Mouse (Mus musculus): ENCODE measurements around the gene Gpr160. TPM values are rescaled to one million over a fixed set of nuclear protein-coding genes. Genes with fewer than 3 reads are reported as not detected.

The Gpr160 gene
- polyA plus RNA-seq, 1 experiment from 2014 or later, result 5.5 TPM

DNA sequence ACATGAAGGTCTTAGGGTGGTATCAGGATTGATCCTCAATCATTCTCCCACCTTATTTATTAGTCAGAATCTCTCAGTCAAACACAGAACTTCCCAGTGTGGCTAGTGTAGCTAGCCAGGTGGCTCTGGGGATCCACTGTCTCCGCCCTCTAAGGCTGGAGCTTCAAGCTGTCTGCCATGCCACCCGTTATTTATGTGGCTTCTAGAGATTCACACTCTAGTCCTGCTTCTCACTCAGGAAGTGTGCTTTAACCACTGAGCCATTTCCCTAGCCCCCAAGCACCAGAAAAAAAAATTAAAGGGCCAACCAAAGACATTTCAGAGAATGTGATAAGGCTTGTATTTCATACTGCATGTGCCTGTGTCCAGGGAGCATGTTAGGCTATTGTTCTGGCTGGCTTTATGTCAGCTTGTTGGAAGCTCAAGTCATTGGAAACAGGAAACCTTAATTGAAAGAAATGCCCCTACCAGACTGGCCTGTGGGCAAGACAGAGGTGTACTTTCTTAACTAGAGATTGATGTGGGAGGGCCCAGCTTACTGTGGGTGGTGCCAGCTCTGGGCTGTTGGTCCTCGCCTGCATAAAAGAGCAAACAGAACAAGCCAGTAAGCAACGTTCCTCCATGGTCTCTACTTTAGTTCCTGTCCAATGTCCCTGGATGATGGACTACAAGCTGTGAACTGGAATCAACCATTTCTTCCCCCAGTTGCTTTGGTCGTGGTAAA is 8.1 kb downstream of the Gpr160 start:
- Histone ChIP-seq H3K4me2 (replicated peaks; ENCODE audit: low read depth, low read length) (no peak overlapping the region), H3K9me3 (ENCODE audit: low read length) (no peaks in the 10 kb centered on the region), H3K4me3 (ENCODE audit: low read depth, low read length) (no peak overlapping the region), H3K27ac (ENCODE audit: low read length) (no peak overlapping the region), H3K36me3 (ENCODE audit: insufficient read depth, low read length) (no peaks in the 10 kb centered on the region), H3K9ac (replicated peaks; ENCODE audit: low read depth) (no peak overlapping the region), H3K4me1 (ENCODE audit: insufficient read depth, low read depth, low read length) (no peaks in the 10 kb centered on the region), H3K27me3 (replicated peaks; ENCODE audit: insufficient read depth, low read length) (no peaks in the 10 kb centered on the region)
- TF ChIP-seq CTCF (IDR thresholded peaks at IDR 0.05) (no peak), EP300 (IDR thresholded peaks at IDR 0.05) (no peak)
- ATAC-seq (no peak), DNase-seq (ENCODE audit: low spot score) (no peak)
- 62% methylated on average over 5 of the region's 5 CpGs for WGBS

DNA sequence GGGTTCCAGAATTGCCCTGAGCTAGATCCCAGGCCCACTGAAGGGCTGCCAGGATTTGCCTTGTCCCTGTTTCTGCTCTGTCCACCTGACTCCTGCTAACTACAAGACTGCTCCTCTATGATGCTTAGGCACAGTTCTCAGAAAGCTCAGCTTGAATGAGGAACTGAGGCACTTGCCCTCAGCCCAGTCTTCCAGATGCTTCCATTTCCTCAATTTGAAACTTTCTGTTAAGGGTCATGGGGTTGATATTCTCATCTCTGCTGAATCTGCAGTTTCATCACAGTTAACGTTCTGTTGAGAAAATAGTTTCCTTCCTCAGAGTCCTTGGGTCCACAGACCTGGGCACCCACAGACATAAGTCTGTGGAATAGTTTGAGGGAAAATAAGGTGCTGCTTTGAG is 8.9 kb downstream of the Gpr160 start:
- TF ChIP-seq EP300 (IDR thresholded peaks at IDR 0.05), result no peak
- TF ChIP-seq CTCF (IDR thresholded peaks at IDR 0.05), result no peak
- Histone ChIP-seq H3K4me3 (ENCODE audit: low read depth, low read length) (no peak overlapping the region), H3K27ac (ENCODE audit: low read length) (no peak overlapping the region), H3K4me1 (ENCODE audit: insufficient read depth, low read depth, low read length) (no peaks in the 10 kb centered on the region), H3K27me3 (replicated peaks; ENCODE audit: insufficient read depth, low read length) (no peaks in the 10 kb centered on the region), H3K36me3 (ENCODE audit: insufficient read depth, low read length) (no peaks in the 10 kb centered on the region), H3K4me2 (replicated peaks; ENCODE audit: low read depth, low read length) (no peak overlapping the region), H3K9ac (replicated peaks; ENCODE audit: low read depth) (no peak overlapping the region), H3K9me3 (ENCODE audit: low read length) (no peaks in the 10 kb centered on the region)
- DNase-seq (ENCODE audit: low spot score) (peak; percentile 51), ATAC-seq (no peak)
- WGBS, result 63% methylated on average over 1 of the region's 1 CpGs

GRCm38 (mm10) chr3:30868176-30868575 is 12.4 kb downstream of the Gpr160 start:
- Histone ChIP-seq H3K27me3 (replicated peaks; ENCODE audit: insufficient read depth, low read length) (no peaks in the 10 kb centered on the region), H3K36me3 (ENCODE audit: insufficient read depth, low read length) (no peaks in the 10 kb centered on the region), H3K4me3 (ENCODE audit: low read depth, low read length) (no peak overlapping the region), H3K9me3 (ENCODE audit: low read length) (no peaks in the 10 kb centered on the region), H3K4me1 (ENCODE audit: insufficient read depth, low read depth, low read length) (no peaks in the 10 kb centered on the region), H3K9ac (replicated peaks; ENCODE audit: low read depth) (no peak overlapping the region), H3K4me2 (replicated peaks; ENCODE audit: low read depth, low read length) (no peak overlapping the region), H3K27ac (ENCODE audit: low read length) (no peak overlapping the region)
- WGBS, result 53% methylated on average over 5 of the region's 5 CpGs
- TF ChIP-seq EP300 (IDR thresholded peaks at IDR 0.05) (no peak), CTCF (IDR thresholded peaks at IDR 0.05) (no peak)
- DNase-seq (ENCODE audit: low spot score) (no peak), ATAC-seq (no peak)

- 70% methylated on average over 5 of the region's 5 CpGs for WGBS
- ATAC-seq, result no peak
- H3K36me3 ChIP-seq (ENCODE audit: insufficient read depth, low read length), result no peaks in the 10 kb centered on the region
- H3K9me3 ChIP-seq (ENCODE audit: low read length), result no peaks in the 10 kb centered on the region
- H3K4me1 ChIP-seq (ENCODE audit: insufficient read depth, low read depth, low read length), result no peaks in the 10 kb centered on the region
- H3K9ac ChIP-seq (replicated peaks; ENCODE audit: low read depth), result no peak overlapping the region
- no peak for DNase-seq (ENCODE audit: low spot score)
- H3K27me3 ChIP-seq (replicated peaks; ENCODE audit: insufficient read depth, low read length), result no peaks in the 10 kb centered on the region
- no peak overlapping the region for H3K4me2 ChIP-seq (replicated peaks; ENCODE audit: low read depth, low read length)
- H3K4me3 ChIP-seq (ENCODE audit: low read depth, low read length), result no peak overlapping the region
- no peak overlapping the region for H3K27ac ChIP-seq (ENCODE audit: low read length)
- TF ChIP-seq EP300 (IDR thresholded peaks at IDR 0.05) (no peak), CTCF (IDR thresholded peaks at IDR 0.05) (no peak)
Observed at GRCm38 (mm10) chr3:30868625-30869024, 12.9 kb downstream of the Gpr160 start.

DNA sequence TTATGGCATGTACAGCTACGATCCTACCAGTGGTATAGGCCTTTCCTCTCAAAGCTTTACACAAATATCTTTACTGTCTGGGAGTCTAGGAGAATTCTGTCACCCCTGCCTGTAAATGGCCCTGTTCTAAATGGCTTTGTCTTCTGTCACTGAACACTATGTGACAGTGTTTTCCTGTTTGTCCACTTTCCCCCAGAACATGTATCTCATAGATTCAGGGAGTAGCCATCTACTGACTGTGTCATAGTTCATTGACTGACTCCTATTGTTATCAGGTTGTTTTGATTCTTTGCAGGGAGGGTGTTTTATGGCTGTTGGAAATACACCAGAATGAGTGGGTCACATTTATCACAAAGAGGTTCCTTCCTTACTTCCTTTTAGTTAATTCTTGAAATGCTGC is 14.2 kb downstream of the Gpr160 start:
- TF ChIP-seq CTCF (IDR thresholded peaks at IDR 0.05), result no peak
- no peak for TF ChIP-seq EP300 (IDR thresholded peaks at IDR 0.05)
- H3K4me3 ChIP-seq (ENCODE audit: low read depth, low read length), result no peak overlapping the region
- no peaks in the 10 kb centered on the region for H3K9me3 ChIP-seq (ENCODE audit: low read length)
- no peak overlapping the region for H3K27ac ChIP-seq (ENCODE audit: low read length)
- no peak overlapping the region for H3K9ac ChIP-seq (replicated peaks; ENCODE audit: low read depth)
- H3K4me2 ChIP-seq (replicated peaks; ENCODE audit: low read depth, low read length), result no peak overlapping the region
- ATAC-seq (no peak), DNase-seq (ENCODE audit: low spot score) (no peak)
- H3K4me1 ChIP-seq (ENCODE audit: insufficient read depth, low read depth, low read length), result no peaks in the 10 kb centered on the region
- H3K36me3 ChIP-seq (ENCODE audit: insufficient read depth, low read length), result no peaks in the 10 kb centered on the region
- no peaks in the 10 kb centered on the region for H3K27me3 ChIP-seq (replicated peaks; ENCODE audit: insufficient read depth, low read length)
- 68% methylated on average over 1 of the region's 1 CpGs for WGBS

- WGBS, result 61% methylated on average over 6 of the region's 6 CpGs
Observed at GRCm38 (mm10) chr3:30876709-30877108, 21.0 kb downstream of the Gpr160 start.

More at GRCm38 (mm10) chr3:30876709-30877108, 21.0 kb downstream of the Gpr160 start:
- no peaks in the 10 kb centered on the region for H3K36me3 ChIP-seq (ENCODE audit: insufficient read depth, low read length)
- H3K4me2 ChIP-seq (replicated peaks; ENCODE audit: low read depth, low read length), result no peak overlapping the region
- no peaks in the 10 kb centered on the region for H3K27me3 ChIP-seq (replicated peaks; ENCODE audit: insufficient read depth, low read length)
- no peaks in the 10 kb centered on the region for H3K9me3 ChIP-seq (ENCODE audit: low read length)
- no peaks in the 10 kb centered on the region for H3K4me1 ChIP-seq (ENCODE audit: insufficient read depth, low read depth, low read length)
- no peak for ATAC-seq
- TF ChIP-seq EP300 (IDR thresholded peaks at IDR 0.05) (no peak), CTCF (IDR thresholded peaks at IDR 0.05) (no peak)
- no peak overlapping the region for H3K4me3 ChIP-seq (ENCODE audit: low read depth, low read length)
- H3K27ac ChIP-seq (ENCODE audit: low read length), result no peak overlapping the region
- no peak for DNase-seq (ENCODE audit: low spot score)
- no peak overlapping the region for H3K9ac ChIP-seq (replicated peaks; ENCODE audit: low read depth)

All from lung, postnatal 0 days (tissue).